In the genomic region with DNA sequence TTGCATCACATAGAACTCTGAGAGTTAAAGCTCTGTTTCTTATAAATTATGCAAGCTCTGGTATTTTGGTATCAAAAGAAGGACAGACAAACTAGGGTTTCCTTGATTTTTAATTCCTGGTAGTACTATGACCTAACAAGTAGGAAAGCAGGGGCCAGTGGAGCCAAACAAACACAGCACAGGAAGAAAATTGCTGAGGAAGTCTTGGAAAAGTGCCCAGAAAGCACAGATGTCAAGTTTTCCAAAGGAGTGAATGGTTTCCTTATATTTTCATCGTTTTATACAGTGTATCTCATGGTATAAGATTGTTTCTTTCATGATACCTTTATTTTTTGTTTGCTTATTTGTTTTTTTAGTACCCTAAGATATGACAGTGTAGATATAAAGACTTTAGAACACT, we compare ENCODE assay signal across 15 mouse cellular contexts.
DNase-seq lines count a peak whose midpoint lies in the region; ATAC-seq lines count a peak whose summit lies in the region.
"Had no signal": no experiment of that assay in that cellular context is flagged by ENCODE, and none has a peak within 500 bp of the region (broad histone marks: within the 10 kb centered on the region; RNA-seq: fewer than 3 reads in every experiment).

No protein-coding gene starts in this region.

- H3K9me3 ChIP-seq in forebrain, embryonic 16.5 days (ENCODE audit: control insufficient read depth, low read length): no peaks in the 10 kb centered on the region
- H3K9me3 ChIP-seq in forebrain, embryonic 13.5 days (replicated peaks): no peaks in the 10 kb centered on the region
- H3K9me3 ChIP-seq: embryonic facial prominence, embryonic 12.5 days; heart, embryonic 15.5 days had no signal

- no peaks in the 10 kb centered on the region for H3K36me3 ChIP-seq in forebrain, embryonic 16.5 days (ENCODE audit: control insufficient read depth, insufficient read depth)
- H3K36me3 ChIP-seq in forebrain, embryonic 13.5 days (ENCODE audit: poor library complexity, severe bottlenecking): no peaks in the 10 kb centered on the region
- H3K36me3 ChIP-seq: embryonic facial prominence, embryonic 12.5 days; heart, embryonic 15.5 days had no signal

- ATAC-seq in forebrain, embryonic 16.5 days: peak; percentile 69
- no peak for ATAC-seq in forebrain, embryonic 13.5 days
- ATAC-seq: intestine, postnatal 0 days had no signal

- no peak overlapping the region for H3K4me3 ChIP-seq in forebrain, embryonic 16.5 days (replicated peaks; ENCODE audit: low read length)
- H3K4me3 ChIP-seq in forebrain, embryonic 13.5 days: no peak overlapping the region
- H3K4me3 ChIP-seq: embryonic facial prominence, embryonic 12.5 days; heart, embryonic 15.5 days had no signal

- no peak overlapping the region for H3K4me2 ChIP-seq in forebrain, embryonic 16.5 days (ENCODE audit: low read length)
- no peak overlapping the region for H3K4me2 ChIP-seq in forebrain, embryonic 13.5 days
- H3K4me2 ChIP-seq: embryonic facial prominence, embryonic 12.5 days; heart, embryonic 15.5 days; midbrain, embryonic 11.5 days had no signal

- H3K4me1 ChIP-seq in forebrain, embryonic 16.5 days (replicated peaks; ENCODE audit: control insufficient read depth, insufficient read depth, low read length): no peaks in the 10 kb centered on the region
- no peaks in the 10 kb centered on the region for H3K4me1 ChIP-seq in forebrain, embryonic 13.5 days
- H3K4me1 ChIP-seq: embryonic facial prominence, embryonic 12.5 days; heart, embryonic 15.5 days had no signal

- H3K9ac ChIP-seq in forebrain, embryonic 16.5 days (replicated peaks; ENCODE audit: low read depth, low read length): no peak overlapping the region
- H3K9ac ChIP-seq in forebrain, embryonic 13.5 days: no peak overlapping the region
- H3K9ac ChIP-seq: embryonic facial prominence, embryonic 12.5 days; heart, embryonic 15.5 days had no signal

- H3K27me3 ChIP-seq in forebrain, embryonic 16.5 days (replicated peaks; ENCODE audit: control insufficient read depth, insufficient read depth, low read length): no peaks in the 10 kb centered on the region
- H3K27me3 ChIP-seq in forebrain, embryonic 13.5 days: no peaks in the 10 kb centered on the region
- H3K27me3 ChIP-seq: embryonic facial prominence, embryonic 12.5 days; heart, embryonic 15.5 days had no signal

- DNase-seq in layer of hippocampus, adult 11-12 months (ENCODE audit: low spot score): peak; percentile 11
- DNase-seq in layer of hippocampus, adult 9-11 months: no peak
- DNase-seq in adipocyte (ENCODE audit: low spot score): peak; percentile 84
- DNase-seq in left cerebral cortex, postnatal 25 days (ENCODE audit: low spot score in 2 of 2): peak; percentile 34 to 67
- no peak for DNase-seq in thymus, adult 18-20 months
- DNase-seq in testis, postnatal 10 days (ENCODE audit: low spot score): no peak
- DNase-seq: gastrocnemius, postnatal 10 days; lung, adult 18-20 months; thymus, postnatal 36 days had no signal

- intact Hi-C loops in left cerebral cortex, postnatal 25 days (cut with DNase I): no loop called here

- no peak overlapping the region for H3K27ac ChIP-seq in forebrain, embryonic 16.5 days (ENCODE audit: low read length)
- no peak overlapping the region for H3K27ac ChIP-seq in forebrain, embryonic 13.5 days
- H3K27ac ChIP-seq: embryonic facial prominence, embryonic 12.5 days; heart, embryonic 15.5 days had no signal

- 24% methylated on average over 1 of the region's 1 CpGs for WGBS in forebrain, embryonic 16.5 days
- 57% methylated on average over 1 of the region's 1 CpGs for WGBS in forebrain, embryonic 13.5 days

Comparison
In these comparisons a context has a peak if more than half of its experiments do, and no peak if none do; other contexts are left out.
1. DNase-seq: peak in layer of hippocampus, adult 11-12 months (single experiment), adipocyte (single experiment) and left cerebral cortex, postnatal 25 days (2 of 2); none in layer of hippocampus, adult 9-11 months (single experiment), thymus, adult 18-20 months (0 of 2) and testis, postnatal 10 days (single experiment).